Mouse (Mus musculus): Measurements from ENCODE around the gene Pdcd2l. TPM values are rescaled to one million over a fixed set of nuclear protein-coding genes. Genes with fewer than 3 reads are reported as not detected.

Gene Pdcd2l
- polyA plus RNA-seq, 1 experiment from 2014 or later = 34.0 TPM

DNA sequence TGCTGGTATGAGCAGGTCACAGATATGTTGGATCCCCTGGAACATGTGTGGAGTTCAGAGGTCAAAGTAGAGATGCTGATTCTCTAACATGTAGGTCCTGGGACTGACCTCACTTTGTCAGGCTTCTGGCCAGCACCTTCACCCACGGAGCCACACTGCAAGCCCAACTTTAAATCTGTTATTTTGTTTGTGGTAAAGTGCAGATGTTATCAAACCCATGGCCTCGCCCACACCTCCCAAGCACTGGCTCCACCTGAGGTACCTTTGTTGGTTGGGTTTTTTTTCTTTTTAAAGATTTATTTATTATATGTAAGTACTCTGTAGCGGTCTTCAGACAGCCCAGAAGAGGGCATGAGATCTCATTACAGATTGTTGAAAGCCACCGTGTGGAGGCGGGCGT is 57.0 kb downstream of the Pdcd2l start:
- TF ChIP-seq CTCF (IDR thresholded peaks at IDR 0.05) (no peak), EP300 (IDR thresholded peaks at IDR 0.05) (no peak)
- Histone ChIP-seq H3K4me2 (replicated peaks; ENCODE audit: low read depth, low read length) (no peak overlapping the region), H3K9ac (replicated peaks; ENCODE audit: low read depth) (no peak overlapping the region), H3K27ac (ENCODE audit: low read length) (no peak overlapping the region), H3K4me1 (ENCODE audit: insufficient read depth, low read depth, low read length) (no peaks in the 10 kb centered on the region), H3K36me3 (ENCODE audit: insufficient read depth, low read length) (peaks cover 37% of the 10 kb centered on the region), H3K27me3 (replicated peaks; ENCODE audit: insufficient read depth, low read length) (no peaks in the 10 kb centered on the region), H3K9me3 (ENCODE audit: low read length) (no peaks in the 10 kb centered on the region), H3K4me3 (ENCODE audit: low read depth, low read length) (no peak overlapping the region)
- DNase-seq (ENCODE audit: low spot score) (no peak), ATAC-seq (no peak)
- 86% methylated on average over 6 of the region's 6 CpGs for WGBS

Other genes with a start within 250 kb of the Pdcd2l start
- not detected in 2 replicates for gene Scgb2b27, start 182.7 kb downstream of the Pdcd2l start, polyA plus RNA-seq (2015; fragmentation: Nextera tagmentation; extraction: Ambion mirVana)
- not detected in 2 replicates for gene Scgb1b27, start 175.2 kb downstream of the Pdcd2l start, polyA plus RNA-seq (2015; fragmentation: Nextera tagmentation; extraction: Ambion mirVana)
- not detected in 2 replicates for gene Scgb1b30, start 101.2 kb downstream of the Pdcd2l start, polyA plus RNA-seq (2015; fragmentation: Nextera tagmentation; extraction: Ambion mirVana)
- 7.9 and 8.5 TPM in 2 replicates for gene Wtip, start 63.4 kb downstream of the Pdcd2l start, polyA plus RNA-seq (2015; fragmentation: Nextera tagmentation; extraction: Ambion mirVana)
- gene Uba2, start 27.1 kb downstream of the Pdcd2l start, polyA plus RNA-seq (2015; fragmentation: Nextera tagmentation; extraction: Ambion mirVana) = 82.8 and 91.2 TPM in 2 replicates
- gene Gpi1, start 33.7 kb upstream of the Pdcd2l start, polyA plus RNA-seq (2015; fragmentation: Nextera tagmentation; extraction: Ambion mirVana) = 122 and 123 TPM in 2 replicates
- gene Gm6096, start 54.4 kb upstream of the Pdcd2l start, polyA plus RNA-seq (2015; fragmentation: Nextera tagmentation; extraction: Ambion mirVana) = not detected in 2 replicates
- 54.6 and 57.3 TPM in 2 replicates for gene 4931406P16Rik, start 116.9 kb upstream of the Pdcd2l start, polyA plus RNA-seq (2015; fragmentation: Nextera tagmentation; extraction: Ambion mirVana)
- 76.1 and 80.2 TPM in 2 replicates for gene Lsm14a, start 196.7 kb upstream of the Pdcd2l start, polyA plus RNA-seq (2015; fragmentation: Nextera tagmentation; extraction: Ambion mirVana)